Mouse (Mus musculus): ENCODE measurements around the gene Eif3k.

- TF ChIP-seq POLR2A (IDR thresholded peaks at IDR 0.05; ENCODE audit: borderline replicate concordance, extremely low read depth, insufficient read depth, insufficient read length, poor library complexity, severe bottlenecking): no peak
- no peak for TF ChIP-seq CTCF (IDR thresholded peaks at IDR 0.05; ENCODE audit: borderline replicate concordance, extremely low read depth, insufficient read depth, insufficient read length)
Observed at GRCm38 (mm10) chr7:28993402-28993801, 11.7 kb upstream of the Eif3k start.
